Mouse (Mus musculus): Measurements from ENCODE around the gene Vwf. TPM values are rescaled to one million over a fixed set of nuclear protein-coding genes. Genes with fewer than 3 reads are reported as not detected.

Gene Vwf
- polyA plus RNA-seq, 1 experiment from 2014 or later: 15.9 TPM

GRCm38 (mm10) chr6:125565326-125565725 is 18.8 kb downstream of the Vwf start:
- Histone ChIP-seq H3K79me2 (ENCODE audit: inconsistent target) (no peaks in the 10 kb centered on the region), H3K27ac (no peak overlapping the region), H3K36me3 (ENCODE audit: inconsistent target) (peaks cover 13% of the 10 kb centered on the region; the same call in 1 of the 2 replicates), H3K4me3 (ENCODE audit: inconsistent target) (no peak overlapping the region)
- 94% methylated on average over 6 of the region's 6 CpGs for WGBS (ENCODE audit: missing documents)

DNA sequence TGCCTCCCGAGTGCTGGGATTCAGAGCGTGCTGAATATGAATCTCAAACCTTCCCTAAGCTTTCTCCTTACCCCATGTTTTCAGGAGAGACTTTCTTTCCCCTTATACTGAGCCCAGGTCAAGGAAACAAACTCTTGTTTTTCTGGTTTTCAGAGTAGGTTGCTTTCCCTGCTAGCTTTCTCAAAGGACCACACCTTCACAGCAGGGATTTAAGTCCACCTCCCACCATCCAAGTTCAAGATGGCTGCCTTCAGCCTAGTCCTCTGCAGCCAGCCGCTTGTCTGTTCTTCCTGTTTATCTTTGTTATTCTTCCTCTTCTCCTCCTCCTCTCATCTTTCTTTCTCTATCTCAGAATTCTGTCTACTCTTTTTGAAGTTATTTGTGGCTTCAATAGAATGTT is 20.1 kb downstream of the Vwf start:
- Histone ChIP-seq H3K4me3 (ENCODE audit: inconsistent target) (no peak overlapping the region), H3K79me2 (ENCODE audit: inconsistent target) (no peaks in the 10 kb centered on the region), H3K27ac (no peak overlapping the region), H3K36me3 (ENCODE audit: inconsistent target) (peaks cover 13% of the 10 kb centered on the region; the same call in 1 of the 2 replicates)
- WGBS (ENCODE audit: missing documents): 80% methylated on average over 2 of the region's 3 CpGs

- Histone ChIP-seq H3K79me2 (ENCODE audit: inconsistent target) (no peaks in the 10 kb centered on the region), H3K4me3 (ENCODE audit: inconsistent target) (no peak overlapping the region), H3K27ac (no peak overlapping the region), H3K36me3 (ENCODE audit: inconsistent target) (peaks cover 13% of the 10 kb centered on the region; the same call in 1 of the 2 replicates)
- 91% methylated on average over 2 of the region's 2 CpGs for WGBS (ENCODE audit: missing documents)
Observed at GRCm38 (mm10) chr6:125568381-125568780, 21.8 kb downstream of the Vwf start.

GRCm38 (mm10) chr6:125572291-125573188 is 26.0 kb downstream of the Vwf start:
- peak overlapping the region; percentile 21 for H3K4me3 ChIP-seq (ENCODE audit: inconsistent target)
- peak overlapping the region; percentile 82 for H3K27ac ChIP-seq
- H3K79me2 ChIP-seq (ENCODE audit: inconsistent target): no peaks in the 10 kb centered on the region
- WGBS (ENCODE audit: missing documents): 4% methylated on average over 18 of the region's 18 CpGs
- 0 out of 2 replicates have a peak, but pooled peaks cover 6% of the 10 kb centered on the region for H3K36me3 ChIP-seq (ENCODE audit: inconsistent target)

DNA sequence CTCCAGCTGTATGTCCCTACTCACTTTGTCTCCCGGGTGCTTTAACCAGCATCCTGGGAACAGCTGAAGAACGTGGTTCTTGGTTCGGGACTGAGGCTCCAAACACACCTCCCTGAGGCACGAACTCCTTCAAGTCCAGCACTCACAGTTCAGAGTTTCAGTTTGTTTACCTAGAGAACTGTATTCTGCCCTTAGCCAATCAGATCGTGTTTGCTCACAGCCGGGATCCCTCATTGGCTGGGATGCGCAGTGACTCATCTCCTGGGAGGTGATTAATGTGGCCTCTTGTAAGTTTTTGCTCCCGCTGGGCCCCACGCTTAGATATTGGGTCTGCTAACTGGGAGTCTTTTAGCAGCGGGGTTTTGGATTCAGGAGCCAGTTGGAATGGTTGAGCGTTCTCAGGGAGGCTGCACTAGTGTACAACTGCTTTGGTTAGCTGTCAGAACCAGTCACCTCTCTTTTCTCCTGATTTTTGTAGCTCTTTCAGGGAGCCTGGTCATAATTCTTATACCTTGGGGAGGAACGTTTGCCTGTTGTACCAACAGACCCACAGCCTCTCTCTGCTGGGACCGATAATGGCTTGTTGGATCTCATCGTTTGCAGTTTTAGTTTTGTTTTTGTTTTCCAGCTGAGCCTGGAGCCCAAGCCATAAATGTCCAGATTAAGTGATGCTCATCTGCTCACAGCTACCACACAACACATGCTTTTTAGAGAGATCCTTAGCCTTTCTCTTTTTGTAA is 26.8 kb downstream of the Vwf start:
- Histone ChIP-seq H3K27ac (peak overlapping the region; percentile 82), H3K79me2 (ENCODE audit: inconsistent target) (no peaks in the 10 kb centered on the region), H3K4me3 (ENCODE audit: inconsistent target) (peak overlapping the region; percentile 21), H3K36me3 (ENCODE audit: inconsistent target) (0 out of 2 replicates have a peak, but pooled peaks cover 6% of the 10 kb centered on the region)
- 6% methylated on average over 14 of the region's 14 CpGs for WGBS (ENCODE audit: missing documents)

DNA sequence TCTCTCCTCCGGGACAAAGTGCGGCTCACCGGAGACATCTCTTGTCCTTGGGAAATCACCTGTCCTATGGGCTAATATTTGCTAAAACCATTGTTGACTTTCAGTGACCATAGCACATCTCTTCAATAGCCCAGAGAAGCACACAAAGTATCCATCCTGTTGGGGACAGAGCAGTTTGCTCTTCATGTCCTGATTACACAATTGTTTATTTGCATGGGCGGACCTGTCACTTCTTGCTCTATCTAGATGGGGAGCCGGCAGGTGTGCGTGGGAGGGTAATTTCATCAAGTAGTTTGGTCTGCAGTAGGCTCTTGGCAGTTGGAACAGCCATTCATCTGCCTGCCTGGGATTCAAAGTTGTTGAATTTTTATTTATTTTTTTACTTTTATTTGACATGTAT is 28.5 kb downstream of the Vwf start:
- no peak overlapping the region for H3K27ac ChIP-seq
- H3K4me3 ChIP-seq (ENCODE audit: inconsistent target): no peak overlapping the region
- 95% methylated on average over 6 of the region's 6 CpGs for WGBS (ENCODE audit: missing documents)
- no peaks in the 10 kb centered on the region for H3K79me2 ChIP-seq (ENCODE audit: inconsistent target)
- H3K36me3 ChIP-seq (ENCODE audit: inconsistent target): no peaks in the 10 kb centered on the region

- H3K27ac ChIP-seq: no peak overlapping the region
- WGBS (ENCODE audit: missing documents): 90% methylated on average over 9 of the region's 9 CpGs
- H3K4me3 ChIP-seq (ENCODE audit: inconsistent target): no peak overlapping the region
- no peaks in the 10 kb centered on the region for H3K36me3 ChIP-seq (ENCODE audit: inconsistent target)
- no peaks in the 10 kb centered on the region for H3K79me2 ChIP-seq (ENCODE audit: inconsistent target)
Observed at GRCm38 (mm10) chr6:125577301-125577700, 30.7 kb downstream of the Vwf start.

GRCm38 (mm10) chr6:125577882-125578646 is 31.5 kb downstream of the Vwf start:
- H3K79me2 ChIP-seq (ENCODE audit: inconsistent target): no peaks in the 10 kb centered on the region
- H3K4me3 ChIP-seq (ENCODE audit: inconsistent target): no peak overlapping the region
- WGBS (ENCODE audit: missing documents): 89% methylated on average over 11 of the region's 11 CpGs
- H3K27ac ChIP-seq: no peak overlapping the region
- H3K36me3 ChIP-seq (ENCODE audit: inconsistent target): no peaks in the 10 kb centered on the region

DNA sequence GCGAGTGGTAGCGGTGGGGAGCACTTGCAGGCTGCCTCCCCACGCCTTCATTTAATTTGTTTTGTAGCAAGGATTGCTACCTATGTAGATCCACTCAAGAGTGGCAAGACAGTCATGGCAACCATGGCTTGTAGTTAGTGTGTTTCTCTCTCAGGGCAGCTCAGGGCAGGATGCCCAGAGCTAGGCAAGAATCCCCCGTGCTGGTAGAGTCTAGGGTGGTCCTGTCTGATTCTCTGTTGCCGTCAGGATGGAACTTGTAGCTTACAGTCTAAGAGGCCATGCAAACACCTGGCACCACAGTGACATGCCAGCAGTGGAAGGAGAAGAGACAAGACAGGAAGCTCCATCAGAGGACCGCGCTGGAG is 32.1 kb downstream of the Vwf start:
- no peaks in the 10 kb centered on the region for H3K36me3 ChIP-seq (ENCODE audit: inconsistent target)
- H3K4me3 ChIP-seq (ENCODE audit: inconsistent target): no peak overlapping the region
- no peaks in the 10 kb centered on the region for H3K79me2 ChIP-seq (ENCODE audit: inconsistent target)
- 96% methylated on average over 7 of the region's 7 CpGs for WGBS (ENCODE audit: missing documents)
- H3K27ac ChIP-seq: no peak overlapping the region

- no peaks in the 10 kb centered on the region for H3K36me3 ChIP-seq (ENCODE audit: inconsistent target)
Observed at GRCm38 (mm10) chr6:125579864-125580263, 33.3 kb downstream of the Vwf start.

GRCm38 (mm10) chr6:125583666-125584065 is 37.1 kb downstream of the Vwf start:
- no peak overlapping the region for H3K27ac ChIP-seq
- H3K4me3 ChIP-seq (ENCODE audit: inconsistent target): no peak overlapping the region
- WGBS (ENCODE audit: missing documents): 93% methylated on average over 4 of the region's 6 CpGs
- no peaks in the 10 kb centered on the region for H3K79me2 ChIP-seq (ENCODE audit: inconsistent target)
- H3K36me3 ChIP-seq (ENCODE audit: inconsistent target): no peaks in the 10 kb centered on the region

More at GRCm38 (mm10) chr6:125579864-125580263, 33.3 kb downstream of the Vwf start:
- no peak overlapping the region for H3K4me3 ChIP-seq (ENCODE audit: inconsistent target)
- H3K27ac ChIP-seq: no peak overlapping the region
- no peaks in the 10 kb centered on the region for H3K79me2 ChIP-seq (ENCODE audit: inconsistent target)
- WGBS (ENCODE audit: missing documents): 92% methylated on average over 1 of the region's 2 CpGs

DNA sequence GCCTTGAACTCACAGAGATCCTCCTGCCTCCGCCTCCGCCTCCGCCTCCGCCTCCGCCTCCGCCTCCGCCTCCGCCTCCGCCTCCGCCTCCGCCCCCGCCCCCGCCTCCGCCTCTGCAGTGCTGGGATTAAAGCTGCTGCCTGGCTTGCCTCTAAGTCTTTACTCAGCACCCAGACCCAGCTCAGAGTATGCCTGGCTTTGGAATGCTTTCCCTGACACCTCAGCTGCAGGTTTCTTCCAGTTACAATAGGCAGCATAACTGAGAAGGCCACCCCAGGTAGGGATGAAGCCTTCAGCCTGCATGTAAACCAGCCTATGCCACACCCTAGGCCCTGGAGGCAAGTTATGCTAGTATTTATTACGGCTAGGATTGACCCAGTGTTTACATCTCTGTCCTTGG is 37.7 kb downstream of the Vwf start:
- whole genome bisulfite sequencing (ENCODE audit: missing documents): 98% methylated on average over 11 of the region's 15 CpGs
- H3K4me3 ChIP-seq (ENCODE audit: inconsistent target): no peak overlapping the region
- H3K36me3 ChIP-seq (ENCODE audit: inconsistent target): no peaks in the 10 kb centered on the region

DNA sequence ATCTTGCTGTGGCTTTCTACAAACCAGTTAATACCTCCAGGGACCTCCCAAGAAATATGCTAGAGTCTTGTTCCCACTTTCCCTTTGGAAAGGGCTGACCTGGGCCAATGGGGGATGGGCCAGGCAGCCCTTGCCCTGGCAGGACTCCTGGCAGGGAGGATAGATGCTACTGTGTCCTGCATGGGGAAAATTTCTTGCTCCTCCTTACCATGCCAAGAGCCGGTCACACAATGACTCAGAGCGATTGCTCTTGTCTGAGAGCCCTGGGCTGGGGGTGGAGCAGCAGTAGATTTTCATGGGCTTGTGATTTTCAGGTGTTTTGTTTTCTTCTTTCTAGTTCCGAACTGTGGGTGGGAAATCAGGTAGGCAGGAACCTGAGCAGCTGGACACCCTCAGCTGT is 39.0 kb downstream of the Vwf start:
- no peaks in the 10 kb centered on the region for H3K79me2 ChIP-seq (ENCODE audit: inconsistent target)
- WGBS (ENCODE audit: missing documents): 89% methylated on average over 3 of the region's 3 CpGs
- H3K27ac ChIP-seq: no peak overlapping the region
- H3K4me3 ChIP-seq (ENCODE audit: inconsistent target): no peak overlapping the region
- no peaks in the 10 kb centered on the region for H3K36me3 ChIP-seq (ENCODE audit: inconsistent target)

More for the DNA sequence above, 37.7 kb downstream of the Vwf start:
- H3K27ac ChIP-seq: no peak overlapping the region
- H3K79me2 ChIP-seq (ENCODE audit: inconsistent target): no peaks in the 10 kb centered on the region

DNA sequence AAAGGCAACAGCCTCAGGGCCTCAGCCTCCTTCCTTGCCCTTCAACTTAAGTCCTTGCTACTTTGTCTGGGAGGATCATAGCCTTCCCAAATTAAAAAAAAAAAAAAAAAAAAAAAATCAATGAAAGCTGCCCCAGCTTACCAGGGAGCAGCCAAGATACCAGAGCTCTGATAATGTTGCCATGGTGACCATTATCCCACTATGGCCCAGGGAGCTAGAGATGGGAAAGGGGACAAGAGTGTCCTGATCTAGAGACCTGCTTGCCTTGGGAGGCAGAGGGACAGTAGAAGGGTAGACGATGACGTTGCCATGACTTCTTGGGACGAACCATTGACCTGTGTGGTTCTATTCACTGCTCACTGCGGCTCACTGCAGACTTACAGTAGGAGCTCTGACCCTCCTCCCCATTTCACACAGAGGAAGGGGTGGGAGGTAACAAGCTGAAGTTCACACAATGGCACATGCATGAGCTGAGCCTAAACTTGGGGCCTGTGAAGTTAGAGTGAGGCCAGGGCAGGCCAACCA is 39.5 kb downstream of the Vwf start:
- Histone ChIP-seq H3K79me2 (ENCODE audit: inconsistent target) (no peaks in the 10 kb centered on the region), H3K4me3 (ENCODE audit: inconsistent target) (no peak overlapping the region), H3K27ac (no peak overlapping the region), H3K36me3 (ENCODE audit: inconsistent target) (peaks cover 3% of the 10 kb centered on the region; the same call in 1 of the 2 replicates)
- 85% methylated on average over 3 of the region's 4 CpGs for WGBS (ENCODE audit: missing documents)

Measured in macrophage (primary cell).